Mouse (Mus musculus) CH12.LX (cell line): Measurements from ENCODE around the gene Ell3. TPM values are rescaled to one million over a fixed set of nuclear protein-coding genes. Genes with fewer than 3 reads are reported as not detected.
"Not testable (repeated sequence)": the region's sequence is repeated elsewhere in the genome, so short reads cannot be mapped to it uniquely, and the experiment has no call there.

Source experiments
- DNase-seq: peaks from one replicate; pipeline ENCODE4 v3.0.0-alpha.2; 2013; ENCODE audit errors: extremely low read depth
- H3K27ac ChIP-seq: 2 replicates; pipeline ENCODE4 v1.5.1; 2012; ENCODE audit warnings: low read depth, mild to moderate bottlenecking, control low read depth, moderate library complexity; ENCODE audit not compliant: insufficient read depth
- H3K27me3 ChIP-seq: replicated peaks from 2 replicates; pipeline ENCODE3; 2012; ENCODE audit warnings: inconsistent platforms
- H3K36me3 ChIP-seq, 2 experiments: replicated peaks in 1 of 2; 2 replicates each; pipeline versions ENCODE3 to v1.6.1; 2012; ENCODE audit warnings: inconsistent platforms in 1 of 2, low read length in 1 of 2, mild to moderate bottlenecking in 1 of 2, mixed read lengths in 1 of 2, moderate library complexity in 1 of 2; ENCODE audit not compliant: control insufficient read depth in 1 of 2, insufficient read depth in 1 of 2
- H3K4me1 ChIP-seq, 2 experiments: 2 replicates each; pipeline ENCODE4 v1.6.1; 2012; ENCODE audit warnings: inconsistent platforms in 1 of 2, moderate library complexity in 1 of 2; ENCODE audit not compliant: insufficient read depth in 2 of 2, control insufficient read depth in 1 of 2
- H3K4me2 ChIP-seq: 2 replicates; pipeline ENCODE4 v1.6.1; 2012; ENCODE audit warnings: low read depth, mild to moderate bottlenecking, control low read depth; ENCODE audit not compliant: poor library complexity, insufficient read depth, severe bottlenecking
- H3K4me3 ChIP-seq, 3 experiments: fragments of 150-350 bp in 1 of 3; sonication (generic) in 1 of 3; replicated peaks in 1 of 3; 2 replicates each; pipeline versions ENCODE3 to v1.5.1; 2011 to 2012; ENCODE audit warnings: low read depth in 2 of 3, low read length in 2 of 3, mild to moderate bottlenecking in 2 of 3, moderate library complexity in 2 of 3, control low read depth in 1 of 3, improper control_type of control experiment in 1 of 3, inconsistent platforms in 1 of 3, mixed read lengths in 1 of 3; ENCODE audit not compliant: poor library complexity in 1 of 3
- H3K79me2 ChIP-seq: replicated peaks from 2 replicates; pipeline ENCODE4 v1.6.1; 2012; ENCODE audit warnings: mild to moderate bottlenecking, moderate library complexity; ENCODE audit not compliant: control insufficient read depth, poor library complexity, insufficient read depth, severe bottlenecking; ENCODE audit errors: extremely low read depth
- H3K9ac ChIP-seq: 2 replicates; pipeline ENCODE4 v1.6.1; 2012; ENCODE audit warnings: low read depth, mild to moderate bottlenecking, control low read depth, moderate library complexity; ENCODE audit not compliant: insufficient read depth
- H3K9me3 ChIP-seq: replicated peaks from 2 replicates; pipeline ENCODE3; 2012; ENCODE audit warnings: low read length, inconsistent platforms, mixed read lengths
- E2F4 ChIP-seq: IDR thresholded peaks from 2 replicates; pipeline ENCODE4 v1.6.1; 2011; ENCODE audit warnings: low read depth, low read length, improper control_type of control experiment; ENCODE audit not compliant: insufficient replicate concordance
- ELF1 ChIP-seq: IDR thresholded peaks from 2 replicates; pipeline ENCODE4 v1.6.1; 2014; ENCODE audit warnings: low read depth, mild to moderate bottlenecking, inconsistent platforms, low read length, improper control_type of control experiment
- HCFC1 ChIP-seq: IDR thresholded peaks from 2 replicates; pipeline ENCODE4 v1.6.1; 2012; ENCODE audit warnings: low read depth, mild to moderate bottlenecking, inconsistent platforms, low read length, improper control_type of control experiment
- KAT2A ChIP-seq: IDR thresholded peaks from 2 replicates; pipeline ENCODE4 v1.6.1; 2012; ENCODE audit warnings: low read length, improper control_type of control experiment, inconsistent platforms; ENCODE audit not compliant: insufficient replicate concordance
- MXI1 ChIP-seq: IDR thresholded peaks from 2 replicates; pipeline ENCODE4 v1.6.1; 2011; ENCODE audit warnings: mild to moderate bottlenecking, low read depth, low read length, improper control_type of control experiment
- MYC ChIP-seq: IDR thresholded peaks from 2 replicates; pipeline ENCODE4 v1.6.1; 2011; ENCODE audit warnings: low read depth, mild to moderate bottlenecking, improper control_type of control experiment, low read length
- NELFE ChIP-seq: IDR thresholded peaks from 2 replicates; pipeline ENCODE4 v1.6.1; 2011; ENCODE audit warnings: low read depth, low read length, improper control_type of control experiment
- NRF1 ChIP-seq: IDR thresholded peaks from 2 replicates; pipeline ENCODE4 v1.6.1; 2014; ENCODE audit warnings: low read depth, mild to moderate bottlenecking, inconsistent platforms, low read length, improper control_type of control experiment, moderate library complexity
- PAX5 ChIP-seq: IDR thresholded peaks from 2 replicates; pipeline ENCODE4 v1.6.1; 2012; ENCODE audit warnings: low read length, inconsistent platforms, mixed read lengths
- POLR2A ChIP-seq: IDR thresholded peaks from 2 replicates; pipeline ENCODE4 v1.6.1; 2011; ENCODE audit warnings: low read depth, mild to moderate bottlenecking, improper control_type of control experiment, low read length
- RAD21 ChIP-seq: IDR thresholded peaks from 2 replicates; pipeline ENCODE4 v1.6.1; 2011; ENCODE audit warnings: low read depth, mild to moderate bottlenecking, low read length, improper control_type of control experiment, moderate library complexity
- SIN3A ChIP-seq: IDR thresholded peaks from 2 replicates; pipeline ENCODE4 v1.6.1; 2012; ENCODE audit warnings: low read length, improper control_type of control experiment, inconsistent platforms
- TBP ChIP-seq: conservative IDR thresholded peaks from 2 replicates; pipeline ENCODE4 v1.6.1; 2011; ENCODE audit warnings: low read depth, low read length, improper control_type of control experiment
- TCF12 ChIP-seq: IDR thresholded peaks from 2 replicates; pipeline ENCODE4 v1.6.1; 2014; ENCODE audit warnings: low read depth, mild to moderate bottlenecking, inconsistent platforms, low read length, improper control_type of control experiment
- UBTF ChIP-seq: IDR thresholded peaks from 2 replicates; pipeline ENCODE4 v1.6.1; 2012; ENCODE audit warnings: low read depth, mild to moderate bottlenecking, inconsistent platforms, low read length, improper control_type of control experiment, moderate library complexity
- ZMIZ1 ChIP-seq: IDR thresholded peaks from 2 replicates; pipeline ENCODE4 v1.6.1; 2012; ENCODE audit warnings: low read depth, mild to moderate bottlenecking, inconsistent platforms, low read length, improper control_type of control experiment
- dilution Hi-C: fragments of 300-500 bp; cut with MboI; formaldehyde crosslinking; loops from 2 replicates; pipeline ENCODE4 v1.14.3; 2020; ENCODE audit warnings: low sequenced_read_pairs; ENCODE audit not compliant: extremely low pct_unique_long_range_greater_than_20kb, extremely low pct_ligation_motif_present
- in situ Hi-C: fragments of 300-500 bp; cut with MboI; formaldehyde crosslinking; loops from 3 replicates; pipeline ENCODE4 v1.14.3; 2019; ENCODE audit warnings: low sequenced_read_pairs, low pct_ligation_motif_present, low pct_unique_long_range_greater_than_20kb, mixed read lengths
- polyA plus RNA-seq: library from polyadenylated mRNA; unstranded; fragments of >175 nt; gene quantifications from 2 replicates; pipeline ENCODE4 v1.2.1, GENCODE M21; 2012; ENCODE audit warnings: low read depth; ENCODE audit not compliant: insufficient read length
- total RNA-seq, 2 experiments: library from RNA; depleted of rRNA; stranded (reverse); fragments of 300-350 nt in 1 of 2; fragments of >200 nt in 1 of 2; gene quantifications; 2 replicates each; pipeline ENCODE4 v1.2.3; 2012 to 2014

Ell3 gene
- total and polyA plus RNA-seq, 3 experiments, result 0.38 to 2.3 (median 1.0) TPM

GRCm38 (mm10) chr2:121475306-121475705 lies 31.2 kb upstream of the Ell3 start:
- dilution Hi-C loops, H3K27ac ChIP-seq, H3K79me2 ChIP-seq, H3K4me2 ChIP-seq, H3K9me3 ChIP-seq, H3K9ac ChIP-seq, H3K27me3 ChIP-seq, in situ Hi-C loops, H3K4me3 ChIP-seq, H3K4me1 ChIP-seq, DNase-seq: not testable (repeated sequence)
- H3K36me3 ChIP-seq, result peaks cover 12% of the 10 kb centered on the region in 2 experiments

- in situ Hi-C loops, result no loop called here
- no peaks in the 10 kb centered on the region for H3K9me3 ChIP-seq
- no peaks in the 10 kb centered on the region for H3K27me3 ChIP-seq
- H3K4me1 ChIP-seq, result peaks cover 0 to 5% of the 10 kb centered on the region in 2 experiments; a peak in 1 of 4 replicates
- H3K9ac ChIP-seq, result peak overlapping the region; percentile 86
- H3K36me3 ChIP-seq, result peaks cover 12% of the 10 kb centered on the region in 2 experiments
- dilution Hi-C loops, result no loop called here
- no peak overlapping the region for H3K27ac ChIP-seq
- H3K4me3 ChIP-seq, result peak overlapping the region; percentile 47 to 58 (median 57)
- peaks cover 9% of the 10 kb centered on the region; the same call in 1 of the 2 replicates for H3K79me2 ChIP-seq
- peak overlapping the region; percentile 55 for H3K4me2 ChIP-seq
- TF ChIP-seq ZMIZ1 (no peak), RAD21 (no peak), ELF1 (no peak), E2F4 (no peak), MYC (no peak), UBTF (no peak), NELFE (no peak), PAX5 (no peak)
- TF ChIP-seq, all 38 proteins: peak for 0
- DNase-seq, result no peak
Measured at GRCm38 (mm10) chr2:121474180-121474535, 30.1 kb upstream of the Ell3 start.

- H3K4me2 ChIP-seq, result peak within 1 kb of the TSS; percentile 55
- H3K9ac ChIP-seq, result peak within 1 kb of the TSS; percentile 88
- dilution Hi-C loops, result not testable (repeated sequence)
- 0 out of 2 replicates have a peak, but pooled peaks have one; percentile 39 for TF ChIP-seq ZMIZ1
- TF ChIP-seq ELF1, result peak; percentile 91
- TF ChIP-seq POLR2A, result peak; percentile 88
- peak; percentile 89 for TF ChIP-seq HCFC1
- TF ChIP-seq NELFE, result peak; percentile 93
- peak; percentile 90 for TF ChIP-seq TBP
- TF ChIP-seq KAT2A, result peak; percentile 82; the same call in 1 of the 2 replicates
- peak; percentile 73 for TF ChIP-seq NRF1
- TF ChIP-seq TCF12, result peak; percentile 73
- TF ChIP-seq MXI1, result peak; percentile 62
- peak; percentile 98 for TF ChIP-seq SIN3A
- TF ChIP-seq, all 38 proteins: peak for 11; not testable (repeated sequence) for 27
- Histone ChIP-seq H3K36me3 (peaks cover 12% of the 10 kb centered on the region in 2 experiments), H3K4me3 (peak within 1 kb of the TSS; percentile 57 to 88 (median 58))
- H3K27ac ChIP-seq, H3K4me1 ChIP-seq, H3K79me2 ChIP-seq, H3K9me3 ChIP-seq, H3K27me3 ChIP-seq, in situ Hi-C loops: not testable (repeated sequence)
- DNase-seq, result peak; percentile 91
Measured at GRCm38 (mm10) chr2:121473301-121474179, 29.5 kb upstream of the Ell3 start, which contains the start of gene Mfap1b. Gene Mfap1b (minus strand): TSS chr2:121474067.

GRCm38 (mm10) chr2:121472783-121473182 lies 28.7 kb upstream of the Ell3 start:
- H3K9ac ChIP-seq, dilution Hi-C loops, H3K4me2 ChIP-seq: not testable (repeated sequence)

More at GRCm38 (mm10) chr2:121472783-121473182, 28.7 kb upstream of the Ell3 start:
- peaks cover 12% of the 10 kb centered on the region in 2 experiments for H3K36me3 ChIP-seq
- H3K9me3 ChIP-seq, DNase-seq, H3K4me1 ChIP-seq, H3K4me3 ChIP-seq, H3K79me2 ChIP-seq, in situ Hi-C loops, H3K27me3 ChIP-seq, H3K27ac ChIP-seq: not testable (repeated sequence)
